Mouse (Mus musculus) gastrocnemius, postnatal 25 days (tissue): Measurements from ENCODE around the gene Pbp2. TPM values are rescaled to one million over a fixed set of nuclear protein-coding genes. Genes with fewer than 3 reads are reported as not detected.

ENCODE experiments used
- DNase-seq: peaks from one replicate; pipeline ENCODE4 v3.0.0; 2022
- long read RNA-seq, 2 experiments: library from polyadenylated mRNA; stranded (forward); transcript quantifications; one replicate each; pipeline ENCODE4 v2.0.0; 2021
- total RNA-seq, 2 experiments: library from RNA; stranded (reverse); gene quantifications; 1 replicate in 1 of 2; 2 replicates in 1 of 2; pipeline ENCODE4 v1.2.3; 2021

Pbp2 gene
- total RNA-seq, result not detected
- long read RNA-seq, experiment 1, result 0 reads
- long read RNA-seq, experiment 2, result 0 reads

GRCm38 (mm10) chr6:135310305-135310704 lies at the start of gene Pbp2:
Gene Pbp2 (minus strand): TSS chr6:135310405.
- no peak for DNase-seq

- DNase-seq, result no peak
These were observed 44.7 kb upstream of the Pbp2 start for GRCm38 (mm10) chr6:135354953-135355352.

- DNase-seq, result no peak
These were observed 42.3 kb upstream of the Pbp2 start for GRCm38 (mm10) chr6:135352537-135352936.

GRCm38 (mm10) chr6:135351638-135352302 lies 41.6 kb upstream of the Pbp2 start:
- no peak for DNase-seq

- DNase-seq, result no peak
These were observed 30.8 kb upstream of the Pbp2 start for GRCm38 (mm10) chr6:135341076-135341378.

- DNase-seq, result peak; percentile 56
These were observed 30.3 kb upstream of the Pbp2 start for GRCm38 (mm10) chr6:135340355-135341075.

GRCm38 (mm10) chr6:135336376-135336775 lies 26.2 kb upstream of the Pbp2 start:
- peak; percentile 37 for DNase-seq

GRCm38 (mm10) chr6:135333994-135334651 lies 23.9 kb upstream of the Pbp2 start:
- peak; percentile 70 for DNase-seq

- peak; percentile 23 for DNase-seq
These were observed 22.6 kb upstream of the Pbp2 start for GRCm38 (mm10) chr6:135332737-135333281.

GRCm38 (mm10) chr6:135331916-135332315 lies 21.7 kb upstream of the Pbp2 start:
- DNase-seq, result no peak

GRCm38 (mm10) chr6:135326847-135327246 lies 16.6 kb upstream of the Pbp2 start:
- no peak for DNase-seq

- no peak for DNase-seq
These were observed 14.6 kb upstream of the Pbp2 start for GRCm38 (mm10) chr6:135324686-135325300.

- DNase-seq, result no peak
These were observed 13.9 kb upstream of the Pbp2 start for GRCm38 (mm10) chr6:135324111-135324510.

- DNase-seq, result peak; percentile 68
These were observed 13.2 kb upstream of the Pbp2 start for GRCm38 (mm10) chr6:135323311-135323982.

- DNase-seq, result peak; percentile 30
These were observed 12.5 kb upstream of the Pbp2 start for GRCm38 (mm10) chr6:135322749-135323148.

- no peak for DNase-seq
These were observed 9.3 kb upstream of the Pbp2 start for GRCm38 (mm10) chr6:135319431-135319933.

- DNase-seq, result no peak
These were observed 5.9 kb upstream of the Pbp2 start for GRCm38 (mm10) chr6:135316141-135316540.

GRCm38 (mm10) chr6:135313981-135314380 lies 3.8 kb upstream of the Pbp2 start:
- peak; percentile 75 for DNase-seq

GRCm38 (mm10) chr6:135312038-135312437 lies 1.8 kb upstream of the Pbp2 start:
- no peak for DNase-seq

GRCm38 (mm10) chr6:135304576-135305260 lies 5.5 kb downstream of the Pbp2 start:
- no peak for DNase-seq
